In genomic region chr11:59085200-59085599, GRCm38 (mm10) we compare ENCODE assay signal across 34 mouse cellular contexts. TPM values are rescaled to one million over a fixed set of nuclear protein-coding genes. Genes with fewer than 3 reads are reported as not detected.
"Had no signal": no experiment of that assay in that cellular context is flagged by ENCODE, and none has a peak within 500 bp of the region (broad histone marks: within the 10 kb centered on the region; RNA-seq: fewer than 3 reads in every experiment).

No protein-coding gene starts in this region.

- H3K9ac ChIP-seq: heart, embryonic 12.5 days; heart, embryonic 13.5 days; heart, embryonic 15.5 days; hindbrain, embryonic 12.5 days; hindbrain, embryonic 13.5 days; hindbrain, embryonic 14.5 days; hindbrain, embryonic 15.5 days; intestine, embryonic 15.5 days; kidney, embryonic 15.5 days had no signal

- H3K27me3 ChIP-seq: heart, embryonic 12.5 days; heart, embryonic 13.5 days; heart, embryonic 15.5 days; hindbrain, embryonic 12.5 days; hindbrain, embryonic 13.5 days; hindbrain, embryonic 15.5 days; intestine, embryonic 15.5 days; kidney, embryonic 15.5 days had no signal

- H3K4me3 ChIP-seq: heart, embryonic 12.5 days; heart, embryonic 13.5 days; heart, embryonic 15.5 days; hindbrain, embryonic 10.5 days; hindbrain, embryonic 12.5 days; hindbrain, embryonic 13.5 days; hindbrain, embryonic 15.5 days; intestine, embryonic 15.5 days; kidney, embryonic 15.5 days; layer of hippocampus, adult 2 months; left cerebral cortex, adult 2 months had no signal

- H3K4me1 ChIP-seq: heart, embryonic 12.5 days; heart, embryonic 13.5 days; heart, embryonic 15.5 days; hindbrain, embryonic 10.5 days; hindbrain, embryonic 12.5 days; hindbrain, embryonic 13.5 days; hindbrain, embryonic 15.5 days; intestine, embryonic 15.5 days; kidney, embryonic 15.5 days had no signal

- H3K9me3 ChIP-seq: heart, embryonic 12.5 days; heart, embryonic 13.5 days; heart, embryonic 15.5 days; hindbrain, embryonic 10.5 days; hindbrain, embryonic 12.5 days; hindbrain, embryonic 13.5 days; hindbrain, embryonic 15.5 days; intestine, embryonic 15.5 days; kidney, embryonic 15.5 days had no signal

- ATAC-seq: hindbrain, embryonic 16.5 days; hindbrain, postnatal 0 days; inflammation-experienced regulatory T-cells, adult 6 months; intestine, embryonic 15.5 days; intestine, embryonic 16.5 days; intestine, postnatal 0 days had no signal

- H3K27ac ChIP-seq: heart, embryonic 13.5 days; heart, embryonic 15.5 days; hindbrain, embryonic 10.5 days; hindbrain, embryonic 12.5 days; hindbrain, embryonic 13.5 days; hindbrain, embryonic 14.5 days; hindbrain, embryonic 15.5 days; hindbrain, postnatal 0 days; intestine, embryonic 15.5 days; kidney, embryonic 15.5 days; kidney, postnatal 0 days; layer of hippocampus, adult 2 months; left cerebral cortex, adult 2 months had no signal

- H3K4me2 ChIP-seq: heart, embryonic 11.5 days; heart, embryonic 12.5 days; heart, embryonic 13.5 days; heart, embryonic 15.5 days; hindbrain, embryonic 12.5 days; hindbrain, embryonic 13.5 days; hindbrain, embryonic 14.5 days; hindbrain, embryonic 15.5 days; intestine, embryonic 15.5 days; kidney, embryonic 15.5 days had no signal

- H3K36me3 ChIP-seq: hindbrain, embryonic 10.5 days; hindbrain, embryonic 12.5 days; hindbrain, embryonic 13.5 days; hindbrain, embryonic 15.5 days; intestine, embryonic 15.5 days; kidney, embryonic 15.5 days had no signal

- DNase-seq: heart, postnatal 14 days; heart, postnatal 36 days; heart, postnatal 4 days; kidney, adult 11 months; kidney, adult 18-20 months; kidney, adult 2 months; kidney, adult 8-10 months; kidney, adult 9 months; kidney, postnatal 10 days; kidney, postnatal 14 days; kidney, postnatal 25 days; kidney, postnatal 36 days; kidney, postnatal 4 days; layer of hippocampus, adult 9-11 months; layer of hippocampus, postnatal 36 days had no signal

RNA-seq across cellular contexts. Expression of gene Obscn, which starts 51.0 kb away (rescaled TPM):
- polyA plus RNA-seq: hindbrain, embryonic 10.5 days; inflammation-experienced regulatory T-cells, adult 6 months had no signal
